Mouse (Mus musculus) CH12.LX (cell line): Measurements from ENCODE around the gene Rgs3.

ENCODE experiments used
- CTCF ChIP-seq, 2 experiments: IDR thresholded peaks in 1 of 2; conservative IDR thresholded peaks in 1 of 2; 2 replicates each; pipeline ENCODE4 v1.5.1; 2011 to 2012; ENCODE audit warnings: low read depth in 2 of 2, low read length in 2 of 2, improper control_type of control experiment in 1 of 2, inconsistent platforms in 1 of 2, mild to moderate bottlenecking in 1 of 2, moderate library complexity in 1 of 2
- POLR2A ChIP-seq: IDR thresholded peaks from 2 replicates; pipeline ENCODE4 v1.6.1; 2011; ENCODE audit warnings: low read depth, mild to moderate bottlenecking, improper control_type of control experiment, low read length
- ZKSCAN1 ChIP-seq: IDR thresholded peaks from 2 replicates; pipeline ENCODE4 v1.6.1; 2012; ENCODE audit warnings: low read depth, inconsistent platforms, low read length, improper control_type of control experiment, borderline replicate concordance

DNA sequence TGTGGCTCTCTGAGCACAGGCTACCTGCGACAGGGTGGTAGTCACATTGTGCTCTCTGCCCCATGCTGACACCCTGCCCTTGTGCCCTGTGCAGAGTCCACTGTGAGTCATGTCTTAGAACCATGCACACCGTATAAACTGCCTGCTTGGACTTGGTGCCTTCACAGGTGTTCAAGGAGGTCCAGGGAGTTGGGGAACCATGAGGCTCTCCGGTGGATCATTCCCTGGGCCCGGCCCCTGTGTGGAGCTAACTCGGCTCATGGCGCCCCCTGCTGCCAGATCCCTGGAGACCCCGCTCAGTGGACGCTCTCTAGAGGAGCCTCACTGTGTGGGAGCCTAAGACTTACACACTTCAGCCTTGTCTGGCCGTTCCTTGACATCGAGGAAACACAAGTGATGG is 134.2 kb downstream of the Rgs3 start:
- TF ChIP-seq POLR2A (no peak), ZKSCAN1 (no peak), CTCF (conservative IDR thresholded peaks at IDR 0.05 in 1 of 2, IDR thresholded peaks at IDR 0.05 in 1 of 2; ENCODE audit: low read depth in 2 of 2, low read length in 2 of 2) (peak in 1 of 2 experiments; percentile 73; a peak in 2 of 4 replicates)
